Mouse (Mus musculus) thymus, adult 2 months (tissue): Measurements from ENCODE around the gene Reep6.

Source experiments
- CTCF ChIP-seq: fragments of 200-500 bp; IDR thresholded peaks from 2 replicates; pipeline ENCODE4 v1.5.1; 2012; ENCODE audit warnings: mild to moderate bottlenecking, control low read depth, low read length, moderate library complexity, borderline replicate concordance; ENCODE audit not compliant: control insufficient read depth, poor library complexity, insufficient read depth; ENCODE audit errors: extremely low read depth
- POLR2A ChIP-seq: fragments of 200-500 bp; IDR thresholded peaks from 2 replicates; pipeline ENCODE4 v1.6.1; 2012; ENCODE audit warnings: mild to moderate bottlenecking, low read length, control low read depth, moderate library complexity; ENCODE audit not compliant: control insufficient read depth, poor library complexity, insufficient read depth; ENCODE audit errors: extremely low read depth

DNA sequence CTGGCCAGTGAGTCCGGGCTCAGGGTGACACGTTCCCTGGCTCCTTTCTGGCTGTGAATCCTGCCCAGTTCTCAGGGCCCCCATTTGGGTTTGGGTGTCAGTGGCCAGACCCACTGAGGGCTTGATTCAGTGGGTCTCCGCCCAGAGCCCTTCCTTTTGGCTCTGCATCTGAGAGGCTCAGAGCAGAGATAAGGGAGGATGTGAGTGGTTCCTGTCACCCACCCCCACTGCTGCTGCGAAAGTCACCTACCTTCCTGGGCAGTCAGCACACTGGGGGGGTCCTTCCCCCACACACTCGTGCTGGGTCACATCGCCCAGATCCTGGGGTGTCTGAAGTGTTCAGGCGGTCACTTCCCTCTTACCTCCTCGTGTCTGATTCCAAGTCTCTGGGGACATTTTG, 23.0 kb downstream of the Reep6 start:
- TF ChIP-seq POLR2A (no peak), CTCF (no peak)
